Mouse (Mus musculus) CD8-positive naive resting alpha-beta T cell, adult 2 months (primary cell): ENCODE results near the gene Notch3.
"Not testable (repeated sequence)": the region's sequence is repeated elsewhere in the genome, so short reads cannot be mapped to it uniquely, and the experiment has no call there.

Experiments
- DNase-seq, 2 experiments: peaks; one replicate each; pipeline ENCODE4 v3.0.0; 2022; ENCODE audit warnings: low read depth in 2 of 2, low spot score in 2 of 2

The Notch3 gene

GRCm38 (mm10) chr17:32166687-32167086, at the start of gene Notch3:
Notch3 (minus strand) TSS chr17:32166852.
- DNase-seq = no peak

- not testable (repeated sequence) for DNase-seq
These were observed 48.9 kb upstream of the Notch3 start for GRCm38 (mm10) chr17:32215587-32215986.

- DNase-seq = not testable (repeated sequence)
These were observed 44.9 kb upstream of the Notch3 start for GRCm38 (mm10) chr17:32211554-32211953.

GRCm38 (mm10) chr17:32209752-32210151, 43.1 kb upstream of the Notch3 start:
- DNase-seq = peak; percentile 32 to 36

- no peak for DNase-seq
These were observed 42.5 kb upstream of the Notch3 start for GRCm38 (mm10) chr17:32209144-32209543.

- DNase-seq = no peak
These were observed 41.1 kb upstream of the Notch3 start for GRCm38 (mm10) chr17:32207586-32208245.

- no peak for DNase-seq
These were observed 38.7 kb upstream of the Notch3 start for GRCm38 (mm10) chr17:32205345-32205744.

- no peak for DNase-seq
These were observed 36.3 kb upstream of the Notch3 start for GRCm38 (mm10) chr17:32202972-32203371.

- DNase-seq = peak; percentile 30 to 55
These were observed 34.4 kb upstream of the Notch3 start for GRCm38 (mm10) chr17:32201086-32201485.

GRCm38 (mm10) chr17:32199796-32200195, 33.1 kb upstream of the Notch3 start:
- no peak for DNase-seq

- no peak for DNase-seq
These were observed 30.5 kb upstream of the Notch3 start for GRCm38 (mm10) chr17:32197156-32197555.

- DNase-seq = no peak
These were observed 29.1 kb upstream of the Notch3 start for GRCm38 (mm10) chr17:32195725-32196124.

GRCm38 (mm10) chr17:32193010-32193409, 26.4 kb upstream of the Notch3 start:
- DNase-seq = no peak

- DNase-seq = no peak
These were observed 23.2 kb upstream of the Notch3 start for GRCm38 (mm10) chr17:32189850-32190249.

- no peak for DNase-seq
These were observed 22.4 kb upstream of the Notch3 start, which contains the start of gene Ephx3 for GRCm38 (mm10) chr17:32188863-32189636. Ephx3 (minus strand) TSS chr17:32189549.

- DNase-seq = no peak
These were observed 16.4 kb upstream of the Notch3 start for GRCm38 (mm10) chr17:32183017-32183416.

- DNase-seq = no peak
These were observed 13.2 kb upstream of the Notch3 start for GRCm38 (mm10) chr17:32179621-32180491.

GRCm38 (mm10) chr17:32176919-32177318, 10.3 kb upstream of the Notch3 start:
- DNase-seq = no peak

- DNase-seq = no peak
These were observed 6.5 kb upstream of the Notch3 start for GRCm38 (mm10) chr17:32173166-32173565.

GRCm38 (mm10) chr17:32172485-32172884, 5.8 kb upstream of the Notch3 start:
- no peak for DNase-seq

GRCm38 (mm10) chr17:32169518-32170225, 3.0 kb upstream of the Notch3 start:
- no peak for DNase-seq
